Mouse (Mus musculus): ENCODE data around the gene Gm3776.
"Not testable (repeated sequence)": the region's sequence is repeated elsewhere in the genome, so short reads cannot be mapped to it uniquely, and the experiment has no call there.

Gene Gm3776

GRCm38 (mm10) chr9:78256914-78257313 is at the start of gene Gm3776:
Gene Gm3776 (plus strand): TSS chr9:78257129.
- not testable (repeated sequence) for DNase-seq

GRCm38 (mm10) chr9:78208956-78209355 is 48.0 kb upstream of the Gm3776 start:
- DNase-seq = no peak

GRCm38 (mm10) chr9:78210079-78210478 is 46.9 kb upstream of the Gm3776 start:
- no peak for DNase-seq

GRCm38 (mm10) chr9:78210821-78211220 is 46.1 kb upstream of the Gm3776 start:
- DNase-seq = no peak

GRCm38 (mm10) chr9:78211521-78211920 is 45.4 kb upstream of the Gm3776 start:
- DNase-seq = no peak

- DNase-seq = peak; percentile 57 to 60
Observed at GRCm38 (mm10) chr9:78212341-78213049, 44.4 kb upstream of the Gm3776 start.

- DNase-seq = no peak
Observed at GRCm38 (mm10) chr9:78217074-78217473, 39.9 kb upstream of the Gm3776 start.

- no peak for DNase-seq
Observed at GRCm38 (mm10) chr9:78222616-78223015, 34.3 kb upstream of the Gm3776 start.

- no peak for DNase-seq
Observed at GRCm38 (mm10) chr9:78223221-78223902, 33.6 kb upstream of the Gm3776 start.

- DNase-seq = no peak
Observed at GRCm38 (mm10) chr9:78224418-78224817, 32.5 kb upstream of the Gm3776 start.

- no peak for DNase-seq
Observed at GRCm38 (mm10) chr9:78225304-78225703, 31.6 kb upstream of the Gm3776 start.

- no peak for DNase-seq
Observed at GRCm38 (mm10) chr9:78228122-78228521, 28.8 kb upstream of the Gm3776 start.

- DNase-seq = not testable (repeated sequence)
Observed at GRCm38 (mm10) chr9:78229658-78230057, 27.3 kb upstream of the Gm3776 start.

- not testable (repeated sequence) for DNase-seq
Observed at GRCm38 (mm10) chr9:78230461-78230860, 26.5 kb upstream of the Gm3776 start, which contains the start of gene Gsta1. Gene Gsta1 (plus strand): TSS chr9:78230656.

- DNase-seq = not testable (repeated sequence)
Observed at GRCm38 (mm10) chr9:78233121-78233695, 23.7 kb upstream of the Gm3776 start.

- not testable (repeated sequence) for DNase-seq
Observed at GRCm38 (mm10) chr9:78255683-78256470, 1.1 kb upstream of the Gm3776 start.

GRCm38 (mm10) chr9:78259688-78260087 is 2.8 kb downstream of the Gm3776 start:
- DNase-seq = peak; percentile 38 to 63

- DNase-seq = not testable (repeated sequence)
Observed at GRCm38 (mm10) chr9:78270945-78271344, 14.0 kb downstream of the Gm3776 start.

GRCm38 (mm10) chr9:78282002-78282711 is 25.2 kb downstream of the Gm3776 start:
- not testable (repeated sequence) for DNase-seq

- not testable (repeated sequence) for DNase-seq
Observed at GRCm38 (mm10) chr9:78289063-78289462, 32.1 kb downstream of the Gm3776 start.

GRCm38 (mm10) chr9:78289723-78290122 is 32.8 kb downstream of the Gm3776 start, which contains the start of gene Gm10639:
Gene Gm10639 (plus strand): TSS chr9:78289923.
- DNase-seq = not testable (repeated sequence)

GRCm38 (mm10) chr9:78292462-78292861 is 35.5 kb downstream of the Gm3776 start:
- DNase-seq = not testable (repeated sequence)

Data from lung, postnatal 4 days (tissue).